Mouse (Mus musculus): ENCODE results near the gene Ptpdc1.

Ptpdc1 gene

GRCm38 (mm10) chr13:48625433-48626184 is at the start of gene Ptpdc1:
Gene Ptpdc1, minus strand, starts transcription at chr13:48625664.
- DNase-seq (ENCODE audit: extremely low spot score), result peak; percentile 96

GRCm38 (mm10) chr13:48674609-48675008 is 49.1 kb upstream of the Ptpdc1 start:
- no peak for DNase-seq (ENCODE audit: extremely low spot score)

- peak; percentile 27 for DNase-seq (ENCODE audit: extremely low spot score)
These were observed 46.9 kb upstream of the Ptpdc1 start for GRCm38 (mm10) chr13:48672312-48672840.

- peak; percentile 54 for DNase-seq (ENCODE audit: extremely low spot score)
These were observed 43.6 kb upstream of the Ptpdc1 start for GRCm38 (mm10) chr13:48668976-48669534.

GRCm38 (mm10) chr13:48668091-48668975 is 42.9 kb upstream of the Ptpdc1 start:
- peak; percentile 32 for DNase-seq (ENCODE audit: extremely low spot score)

- DNase-seq (ENCODE audit: extremely low spot score), result peak; percentile 31
These were observed 42.0 kb upstream of the Ptpdc1 start for GRCm38 (mm10) chr13:48667461-48667860.

GRCm38 (mm10) chr13:48665656-48666597 is 40.5 kb upstream of the Ptpdc1 start:
- DNase-seq (ENCODE audit: extremely low spot score), result peak; percentile 47

- peak; percentile 39 for DNase-seq (ENCODE audit: extremely low spot score)
These were observed 39.6 kb upstream of the Ptpdc1 start for GRCm38 (mm10) chr13:48664916-48665655.

GRCm38 (mm10) chr13:48663988-48664339 is 38.5 kb upstream of the Ptpdc1 start:
- peak; percentile 29 for DNase-seq (ENCODE audit: extremely low spot score)

- peak; percentile 60 for DNase-seq (ENCODE audit: extremely low spot score)
These were observed 37.9 kb upstream of the Ptpdc1 start for GRCm38 (mm10) chr13:48663211-48663987.

- peak; percentile 48 for DNase-seq (ENCODE audit: extremely low spot score)
These were observed 37.1 kb upstream of the Ptpdc1 start, which contains the start of gene Barx1 for GRCm38 (mm10) chr13:48662431-48663143. Gene Barx1, plus strand, starts transcription at chr13:48662998.

- DNase-seq (ENCODE audit: extremely low spot score), result no peak
These were observed 36.1 kb upstream of the Ptpdc1 start for GRCm38 (mm10) chr13:48661561-48661960.

GRCm38 (mm10) chr13:48660741-48661140 is 35.3 kb upstream of the Ptpdc1 start:
- no peak for DNase-seq (ENCODE audit: extremely low spot score)

GRCm38 (mm10) chr13:48660221-48660734 is 34.8 kb upstream of the Ptpdc1 start:
- DNase-seq (ENCODE audit: extremely low spot score), result no peak

GRCm38 (mm10) chr13:48659254-48660220 is 34.1 kb upstream of the Ptpdc1 start:
- DNase-seq (ENCODE audit: extremely low spot score), result peak; percentile 53

- DNase-seq (ENCODE audit: extremely low spot score), result peak; percentile 41
These were observed 33.3 kb upstream of the Ptpdc1 start for GRCm38 (mm10) chr13:48658588-48659253.

GRCm38 (mm10) chr13:48657791-48658190 is 32.3 kb upstream of the Ptpdc1 start:
- DNase-seq (ENCODE audit: extremely low spot score), result peak; percentile 25

Measured in embryo, embryonic 9.5 days (tissue).